Mouse (Mus musculus): ENCODE data around the gene Iqcn.

DNA sequence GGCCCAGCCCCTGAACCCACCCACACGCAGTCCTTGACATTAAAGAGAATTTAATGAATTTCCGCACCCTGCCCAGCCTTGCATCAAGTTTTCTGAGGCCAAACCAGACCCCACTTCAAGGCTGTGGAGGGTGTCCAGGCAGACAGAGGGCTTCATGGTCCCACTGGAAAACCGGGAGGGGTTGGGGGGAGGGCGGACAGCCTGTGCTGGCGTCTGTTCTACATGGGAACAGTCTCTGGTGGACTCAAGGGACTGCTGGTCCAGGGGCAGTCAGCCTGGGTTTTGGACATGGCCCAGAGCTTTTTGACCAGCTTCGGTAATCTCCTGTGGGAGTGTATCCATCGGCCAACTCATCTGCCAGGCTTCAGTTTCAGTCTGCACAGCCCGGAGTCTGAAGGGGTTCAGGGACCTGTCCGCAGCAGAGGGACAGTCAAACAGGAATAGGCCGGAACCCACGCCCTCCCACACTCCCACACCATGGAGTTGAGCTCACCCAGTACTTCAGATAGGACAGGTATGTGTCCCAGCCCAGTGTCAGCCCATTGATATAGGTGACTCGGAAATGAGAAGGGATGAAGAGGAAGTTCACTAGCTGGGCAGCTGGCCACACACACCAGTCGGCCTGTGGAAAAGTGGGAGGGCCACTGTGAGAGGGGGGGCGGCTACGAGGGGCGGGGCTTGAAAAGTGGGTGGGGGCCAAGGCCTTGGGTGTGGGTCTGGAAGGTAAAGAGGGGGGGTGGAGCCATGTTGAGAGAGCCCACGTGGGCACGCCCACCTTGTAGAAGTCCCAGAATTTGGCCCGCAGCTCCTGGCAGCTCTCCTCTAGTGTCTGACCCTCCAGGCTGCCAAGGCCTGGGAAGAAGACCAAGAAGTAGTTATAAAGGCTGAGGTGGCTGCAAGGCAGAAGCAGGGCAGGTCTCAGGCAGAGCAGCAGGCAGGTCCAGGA, 55.6 kb downstream of the Iqcn start:
- no peak for TF ChIP-seq CTCF (IDR thresholded peaks at IDR 0.05; ENCODE audit: borderline replicate concordance, extremely low read depth, insufficient read depth, insufficient read length)
- no peak for TF ChIP-seq POLR2A (IDR thresholded peaks at IDR 0.05; ENCODE audit: borderline replicate concordance, extremely low read depth, insufficient read depth, insufficient read length, poor library complexity, severe bottlenecking)

Data from brain, embryonic 14.5 days (tissue).